Mouse (Mus musculus) adrenal gland, postnatal 14 days (tissue): Measurements from ENCODE around the gene Fam118b. TPM values are rescaled to one million over a fixed set of nuclear protein-coding genes. Genes with fewer than 3 reads are reported as not detected.

ENCODE experiments used
- DNase-seq: peaks from one replicate; pipeline ENCODE4 v3.0.0; 2021; ENCODE audit warnings: mixed read lengths
- long read RNA-seq, 2 experiments: library from polyadenylated mRNA; stranded (forward); transcript quantifications; one replicate each; pipeline ENCODE4 v2.0.0; 2021
- total RNA-seq: library from RNA; stranded (reverse); gene quantifications from 2 replicates; pipeline ENCODE4 v1.2.3, GENCODE M21; 2021

The Fam118b gene
- 10.3 and 12.4 TPM in 2 replicates for total RNA-seq
- long read RNA-seq, experiment 1, partial matches to known transcripts, result 2 of 9 reads
- long read RNA-seq, experiment 1, other reads (novel, unspliced or antisense), result 3 of 9 reads
- long read RNA-seq, experiment 2, partial matches to known transcripts, result 2 of 8 reads
- long read RNA-seq, experiment 2, other reads (novel, unspliced or antisense), result 3 of 8 reads

DNA sequence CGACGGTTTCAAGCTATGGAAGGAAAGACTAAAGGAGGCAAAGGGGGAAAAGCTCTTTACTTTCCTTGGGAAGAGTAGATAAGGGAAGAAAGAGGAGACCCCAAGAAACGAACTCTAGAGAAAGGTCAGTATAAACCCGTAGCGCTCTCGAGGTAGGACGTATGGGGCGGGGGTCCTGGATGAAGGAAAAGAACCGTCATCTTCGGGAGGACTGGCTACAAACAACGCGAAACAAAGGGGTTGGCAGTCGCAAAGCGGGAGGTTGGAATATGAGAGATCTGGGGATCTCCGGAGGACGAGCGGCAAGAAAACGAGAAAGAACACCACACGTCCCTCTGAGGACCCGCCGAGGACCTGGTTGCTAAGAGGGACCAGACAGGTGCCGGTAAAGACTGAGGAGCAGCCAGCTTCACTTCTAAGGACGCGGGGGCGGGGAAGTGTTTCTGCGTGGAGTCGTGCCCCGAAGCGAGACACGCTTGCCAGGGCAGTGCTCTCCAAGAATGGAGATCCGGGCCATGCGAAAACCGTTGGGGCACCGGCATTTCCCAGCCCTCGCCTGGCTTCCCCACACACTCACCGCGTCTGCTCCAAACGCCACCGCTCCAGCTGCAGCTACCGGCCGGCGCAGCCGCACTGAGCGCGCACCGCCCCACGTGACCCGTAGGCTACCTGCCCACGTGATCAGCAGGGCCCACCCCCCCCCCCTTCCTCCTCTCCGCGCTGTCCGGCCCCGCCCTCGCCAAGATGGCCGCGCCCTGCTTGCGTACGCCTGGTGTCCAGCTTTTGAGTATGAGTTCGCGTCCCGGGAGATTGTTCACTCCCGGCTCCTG is at the start of gene Fam118b, which contains the start of gene Rpusd4:
Gene Fam118b, minus strand, starts transcription at position 660 of the 830 bp plus-strand sequence.
Gene Rpusd4, plus strand, starts transcription at position 720 of the 830 bp plus-strand sequence.
- peak; percentile 95 for DNase-seq

- no peak for DNase-seq
These were observed 49.2 kb upstream of the Fam118b start for GRCm38 (mm10) chr9:35316771-35317211.

DNA sequence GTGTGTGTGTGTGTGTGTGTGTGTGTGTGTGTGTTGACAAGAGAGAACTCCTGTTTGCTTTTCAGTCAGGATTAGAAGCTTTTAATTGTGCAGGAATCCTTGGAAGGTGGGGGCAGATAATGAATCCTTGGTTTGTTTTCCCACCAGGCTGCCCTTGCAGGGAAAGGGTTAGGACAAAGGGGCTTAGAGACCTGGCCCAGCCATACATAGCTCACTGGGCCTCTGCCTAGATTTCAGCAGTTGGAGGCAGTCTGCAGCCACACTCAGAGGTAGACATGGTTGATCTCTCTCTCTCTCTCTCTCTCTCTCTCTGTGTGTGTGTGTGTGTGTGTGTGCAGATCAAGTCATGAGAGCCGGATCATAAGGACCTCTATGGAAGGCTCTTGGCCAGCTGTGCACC is 46.6 kb upstream of the Fam118b start:
- no peak for DNase-seq

DNA sequence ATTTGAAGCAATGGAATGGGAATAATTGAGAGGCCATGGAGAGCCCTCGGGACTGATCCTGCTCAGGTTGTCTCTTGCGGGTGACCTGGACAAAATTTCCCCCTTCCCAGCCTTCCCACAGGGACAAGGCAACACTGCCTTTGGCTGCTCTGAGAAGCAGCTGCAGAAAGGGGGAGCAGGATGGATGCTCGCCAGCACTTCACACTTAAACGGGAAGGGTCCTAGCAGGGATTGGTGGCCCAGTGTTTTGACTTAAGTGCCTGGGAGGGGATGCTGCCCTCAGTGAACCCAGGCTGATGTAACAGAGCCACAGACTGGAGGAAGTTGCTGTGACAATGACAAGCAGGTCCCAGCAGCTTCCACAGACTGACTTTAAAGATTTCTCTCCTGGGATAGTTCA is 46.0 kb upstream of the Fam118b start:
- no peak for DNase-seq

GRCm38 (mm10) chr9:35312516-35312915 is 44.9 kb upstream of the Fam118b start:
- DNase-seq, result peak; percentile 59

DNA sequence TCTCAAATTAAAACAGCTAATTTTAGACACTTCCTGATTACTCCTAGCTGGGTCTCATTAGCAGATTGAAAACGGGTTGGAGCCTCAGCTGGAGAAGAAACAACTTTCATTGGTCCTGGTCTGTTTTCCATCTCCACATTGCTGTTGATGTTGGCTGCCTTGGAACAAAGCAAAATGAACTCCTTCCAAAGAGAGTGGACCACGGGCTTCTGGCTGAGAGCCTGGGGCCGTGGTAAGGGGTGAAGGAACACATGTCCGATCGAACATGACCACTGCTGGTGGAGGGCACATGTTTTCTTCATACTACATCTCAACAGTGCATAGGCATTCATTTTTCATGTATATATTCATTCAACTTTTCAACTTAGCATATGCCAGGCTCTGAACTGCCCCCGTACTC is 42.8 kb upstream of the Fam118b start:
- no peak for DNase-seq

DNA sequence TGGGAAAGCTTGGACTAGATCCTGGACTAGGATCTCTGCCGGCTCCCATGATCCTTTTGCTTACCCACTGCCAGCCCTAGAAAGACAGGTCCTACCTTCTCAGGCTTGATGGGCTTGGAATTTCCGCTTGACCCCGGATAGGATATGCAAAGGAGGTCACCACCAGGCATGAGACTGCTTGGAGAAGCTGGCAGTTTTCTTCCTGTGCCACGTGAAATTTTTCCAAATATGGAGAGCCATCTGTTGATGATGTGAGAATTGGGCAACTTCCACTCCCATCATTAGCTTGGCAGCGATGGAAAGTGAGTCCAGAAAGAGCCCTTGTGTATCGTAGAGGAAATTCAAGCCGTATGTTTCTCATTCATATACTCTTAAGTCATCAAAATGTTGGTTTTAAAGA is 39.9 kb upstream of the Fam118b start:
- no peak for DNase-seq

GRCm38 (mm10) chr9:35302172-35302571 is 34.6 kb upstream of the Fam118b start:
- no peak for DNase-seq

DNA sequence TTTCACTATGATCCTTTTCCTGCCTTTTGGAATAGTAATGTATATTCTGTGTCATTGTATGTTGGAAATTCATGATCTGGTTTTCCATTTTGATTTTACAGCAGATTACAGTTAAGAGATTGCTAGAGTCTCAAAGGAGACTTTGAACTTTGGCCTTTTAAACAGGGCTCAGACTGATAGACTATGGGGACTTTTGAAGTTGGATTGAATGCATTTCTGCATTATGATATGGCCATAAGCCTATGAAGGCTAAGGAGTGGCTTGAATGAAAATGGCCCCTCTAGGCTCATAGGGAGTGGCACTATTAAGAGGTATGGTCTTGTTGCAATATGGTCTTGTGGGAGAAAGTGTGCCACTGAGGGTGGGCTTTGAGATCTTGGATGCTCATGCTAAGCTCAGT is 30.2 kb upstream of the Fam118b start:
- DNase-seq, result no peak

DNA sequence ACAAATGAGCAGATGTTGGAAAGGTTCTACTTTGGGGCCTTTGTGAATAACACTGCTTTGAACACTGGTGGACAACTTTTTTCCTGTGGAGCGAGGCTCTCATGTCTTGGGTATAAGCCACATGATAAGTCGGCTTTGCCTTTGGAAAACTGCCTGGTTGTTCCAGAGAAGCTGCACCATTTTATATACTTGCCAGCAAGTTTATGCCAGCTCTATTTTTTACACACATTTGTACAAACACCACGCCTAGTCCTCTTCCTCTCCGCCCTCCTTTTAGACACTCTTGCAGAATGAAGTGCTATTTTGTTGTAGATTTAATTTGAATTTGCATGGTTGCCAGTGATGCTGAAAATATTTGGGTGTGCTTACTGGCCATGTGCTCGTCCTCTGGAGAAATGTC is 25.9 kb upstream of the Fam118b start:
- no peak for DNase-seq

DNA sequence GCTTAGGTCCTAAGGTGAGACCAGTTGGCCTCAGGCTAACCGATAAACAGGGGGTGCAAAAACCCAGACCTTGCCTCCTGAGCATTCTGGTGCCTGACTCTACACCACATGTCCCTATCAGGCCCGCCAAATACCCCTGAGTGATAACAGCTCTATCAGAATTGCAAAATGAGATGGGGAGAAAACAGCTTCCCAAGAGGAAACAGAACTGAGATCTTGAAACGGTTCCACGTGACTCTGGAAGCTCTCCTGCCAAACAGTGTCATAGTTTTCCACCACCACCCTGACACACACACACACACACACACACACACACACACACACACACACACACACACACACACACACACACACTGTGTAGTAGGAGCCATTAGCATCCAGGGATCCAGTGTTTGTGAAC is 23.3 kb upstream of the Fam118b start:
- no peak for DNase-seq

DNA sequence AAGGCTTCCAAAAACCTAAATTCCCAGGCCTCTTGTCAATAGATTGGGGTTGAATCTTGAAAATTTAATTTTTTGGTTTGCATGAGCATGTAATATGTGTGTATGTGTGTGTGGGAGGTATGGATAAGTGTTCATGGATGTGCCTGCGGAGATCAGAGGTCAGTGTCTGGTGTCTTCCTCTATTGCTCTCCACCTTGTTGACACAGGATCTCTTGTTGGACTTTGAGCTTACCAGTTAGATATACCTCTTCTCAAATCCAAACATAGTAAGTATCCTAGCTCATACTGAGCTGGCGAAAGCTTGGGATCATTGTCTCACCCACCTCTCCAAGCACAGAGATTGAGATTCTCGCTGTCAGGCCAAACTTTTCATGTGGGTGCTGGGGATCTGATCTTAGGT is 22.8 kb upstream of the Fam118b start:
- DNase-seq, result no peak

DNA sequence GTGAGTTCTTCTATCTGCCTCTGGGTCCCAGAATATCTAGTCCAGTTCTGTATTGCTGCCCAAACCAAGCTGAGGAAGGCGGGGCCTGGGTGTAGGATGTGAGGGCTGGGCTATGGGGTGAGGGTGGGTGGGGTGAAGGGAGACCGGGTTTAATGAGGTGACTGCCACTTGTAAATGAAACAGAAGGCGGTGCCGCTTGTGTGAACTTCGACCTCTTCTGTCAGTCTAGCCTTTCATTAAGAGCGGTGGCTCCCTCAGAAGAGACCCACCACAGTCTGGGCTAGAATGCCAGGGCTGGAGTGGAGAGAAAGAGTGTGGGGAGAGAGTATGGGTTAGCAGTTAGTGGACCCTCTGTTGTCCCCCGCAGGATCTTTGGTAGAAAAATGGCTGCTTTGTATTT is 22.4 kb upstream of the Fam118b start:
- no peak for DNase-seq

DNA sequence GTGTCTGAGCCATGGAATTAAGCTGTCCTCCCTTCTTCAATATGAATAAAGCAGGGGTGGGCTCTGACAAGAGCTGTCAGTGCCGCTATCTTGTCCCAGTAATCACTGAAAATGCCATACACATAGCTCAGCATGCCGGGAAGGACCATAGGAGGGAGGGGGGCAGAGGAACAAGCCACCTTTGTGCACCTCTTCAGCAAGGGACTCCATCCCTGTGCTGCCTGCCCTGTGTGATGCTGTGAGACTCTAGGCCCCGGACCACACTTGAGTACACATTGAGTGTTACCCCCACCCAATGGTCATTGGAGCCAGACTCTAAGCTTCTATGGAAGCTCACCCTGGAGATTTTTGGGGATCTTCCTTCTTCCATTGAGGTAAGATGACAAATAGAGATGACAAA is 18.7 kb upstream of the Fam118b start:
- no peak for DNase-seq

DNA sequence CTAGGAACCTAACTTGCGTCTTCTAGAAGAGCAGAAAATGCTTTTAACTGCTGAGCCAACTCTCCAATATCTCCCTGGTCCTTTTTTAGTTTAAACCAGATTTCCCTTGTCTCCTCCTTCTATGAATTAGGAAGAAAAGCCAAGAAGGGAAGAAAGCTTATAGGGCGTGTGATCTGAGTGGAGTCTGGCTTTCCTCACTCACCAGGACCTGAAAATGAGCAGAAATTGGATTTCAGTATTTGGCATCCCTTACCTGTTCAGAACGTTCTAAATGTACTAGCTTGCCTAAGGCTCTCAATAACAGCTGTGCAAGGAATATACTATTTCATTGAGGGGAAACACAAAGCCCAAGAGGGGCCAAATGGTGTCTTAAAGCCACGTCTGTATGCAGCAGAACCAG is 16.7 kb upstream of the Fam118b start:
- no peak for DNase-seq

DNA sequence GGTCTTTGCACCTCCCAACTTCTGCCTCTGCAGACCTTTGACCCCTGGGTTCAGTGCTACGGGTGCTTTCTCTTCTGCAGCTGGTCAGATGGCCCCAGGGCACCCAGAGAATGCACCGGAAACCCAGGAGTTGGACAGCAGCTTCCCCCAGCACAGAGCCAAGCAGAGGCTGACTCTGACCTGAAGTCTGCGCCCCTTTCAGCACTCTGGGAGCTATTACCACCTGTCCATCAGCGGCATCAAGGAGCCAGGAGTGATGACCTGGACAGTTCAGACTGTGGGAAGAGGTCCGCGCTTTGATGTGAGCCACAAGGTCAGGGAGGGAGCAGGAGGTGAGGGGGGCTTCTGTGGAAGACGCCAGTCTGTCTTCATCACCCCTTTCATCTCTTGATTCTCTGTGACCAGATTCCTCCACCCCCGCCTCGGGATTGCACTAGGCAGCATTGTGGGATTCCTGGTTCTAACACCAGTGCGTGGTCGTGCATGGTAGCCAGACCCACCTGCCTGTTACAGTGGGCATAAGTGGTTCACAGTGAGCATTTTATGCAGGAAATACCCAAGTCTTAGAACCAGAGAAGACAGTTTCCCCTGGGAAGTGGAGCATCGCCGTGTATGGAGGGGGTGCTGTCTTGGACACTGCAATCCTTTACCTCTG is 15.9 kb upstream of the Fam118b start:
- DNase-seq, result no peak

- no peak for DNase-seq
These were observed 15.2 kb upstream of the Fam118b start for GRCm38 (mm10) chr9:35282851-35283200.

DNA sequence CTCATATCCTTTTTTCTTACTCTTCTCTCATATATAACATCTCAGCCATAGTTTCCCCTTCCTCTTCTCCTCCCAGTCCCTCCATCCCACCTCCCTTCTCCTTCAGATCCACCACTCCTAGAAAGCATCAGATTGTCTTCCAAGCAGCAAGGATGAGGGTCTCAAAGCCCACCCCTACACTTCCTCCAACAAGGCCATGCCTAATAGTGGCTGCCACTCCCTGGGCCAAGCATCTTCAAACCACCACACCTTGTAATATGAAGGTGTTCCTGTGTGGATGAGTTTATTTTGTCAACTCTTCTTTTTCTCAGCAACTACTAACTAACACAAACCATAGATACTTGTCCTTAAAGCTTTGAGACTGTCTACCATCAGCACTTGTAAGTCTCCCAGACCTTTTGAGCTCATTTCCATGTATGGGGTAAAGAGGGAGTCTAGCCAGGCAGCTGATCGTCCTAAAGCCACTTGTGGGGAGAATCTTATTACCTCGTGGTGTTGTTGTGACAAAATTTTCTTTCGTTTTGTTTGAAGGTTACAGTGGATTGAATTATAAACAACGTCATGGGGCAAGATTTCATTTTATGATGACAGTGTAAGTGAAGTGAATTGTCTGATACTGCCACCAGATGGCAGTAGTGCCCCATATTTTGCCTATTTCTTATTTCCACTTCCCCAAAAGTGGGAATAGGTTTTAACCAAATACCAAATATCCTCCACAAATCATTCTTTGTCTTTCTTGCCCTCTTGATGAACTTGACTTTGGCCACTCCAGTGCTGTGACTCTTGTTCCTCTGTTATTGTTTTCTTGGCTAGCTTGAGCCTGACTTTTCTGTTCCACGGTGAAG is 14.6 kb upstream of the Fam118b start:
- peak; percentile 65 for DNase-seq

DNA sequence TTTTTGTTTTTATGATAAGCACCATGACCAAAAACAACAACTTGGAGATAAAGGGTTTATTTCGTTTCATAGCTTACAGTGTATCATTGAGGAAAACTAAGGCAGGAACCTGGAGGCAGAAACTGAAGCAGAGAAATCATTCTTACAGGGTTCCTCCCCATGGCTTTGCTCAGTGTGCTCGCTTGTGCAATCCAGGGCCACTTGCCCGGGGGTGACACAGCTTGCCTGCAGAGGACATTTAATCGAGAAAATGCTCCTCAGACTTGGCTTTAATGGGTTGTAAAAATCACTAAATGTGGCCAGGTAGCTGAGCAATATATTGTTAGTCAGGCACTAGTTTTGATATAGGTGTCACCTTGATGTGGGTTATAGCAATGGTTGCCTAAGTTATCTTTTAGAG is 10.8 kb upstream of the Fam118b start:
- DNase-seq, result peak; percentile 46

GRCm38 (mm10) chr9:35277855-35278365 is 10.3 kb upstream of the Fam118b start:
- DNase-seq, result no peak

GRCm38 (mm10) chr9:35267976-35268715 is 541 bp upstream of the Fam118b start:
- peak; percentile 16 for DNase-seq
